Mouse (Mus musculus) heart, embryonic 16.5 days (tissue): ENCODE measurements around the gene Pcgf5. TPM values are rescaled to one million over a fixed set of nuclear protein-coding genes. Genes with fewer than 3 reads are reported as not detected.

Experiments used
- ATAC-seq: fragments of 200-750 bp; cut with Nextera tagmentation; replicated peaks from 2 replicates; pipeline ENCODE4 v1.8.0; 2017; ENCODE audit warnings: moderate number of reproducible peaks; ENCODE audit not compliant: insufficient read depth, low FRiP score; ENCODE audit errors: extremely low read depth
- H3K27ac ChIP-seq: fragments of 300-500 bp; sonication (generic); 2 replicates; pipeline ENCODE4 v1.5.1; 2014; ENCODE audit warnings: mild to moderate bottlenecking, low read length, control low read depth, moderate library complexity
- H3K27me3 ChIP-seq: fragments of 300-500 bp; sonication (generic); 2 replicates; pipeline ENCODE4 v1.6.1; 2014; ENCODE audit warnings: low read length, mixed read lengths; ENCODE audit not compliant: control insufficient read depth, insufficient read depth
- H3K36me3 ChIP-seq: fragments of 300-500 bp; sonication (generic); 2 replicates; pipeline ENCODE4 v1.6.1; 2014; ENCODE audit not compliant: control insufficient read depth, insufficient read depth
- H3K4me1 ChIP-seq: fragments of 300-500 bp; sonication (generic); 2 replicates; pipeline ENCODE4 v1.6.1; 2014; ENCODE audit warnings: low read length, mixed read lengths; ENCODE audit not compliant: control insufficient read depth, insufficient read depth
- H3K4me2 ChIP-seq: fragments of 300-500 bp; sonication (generic); 2 replicates; pipeline ENCODE4 v1.6.1; 2014; ENCODE audit warnings: low read depth, mild to moderate bottlenecking, control low read depth, low read length
- H3K4me3 ChIP-seq: fragments of 300-500 bp; sonication (generic); 2 replicates; pipeline ENCODE4 v1.5.1; 2014; ENCODE audit warnings: mild to moderate bottlenecking, control low read depth, low read length
- H3K9ac ChIP-seq: fragments of 300-500 bp; sonication (generic); 2 replicates; pipeline ENCODE4 v1.6.1; 2014; ENCODE audit warnings: low read length, control low read depth
- H3K9me3 ChIP-seq: fragments of 300-500 bp; sonication (generic); replicated peaks from 2 replicates; pipeline ENCODE4 v1.6.1; 2016; ENCODE audit warnings: low read length; ENCODE audit not compliant: control insufficient read depth
- WGBS: fragments of 180-500 bp; shearing (Covaris S2); extraction: QIAGEN DNeasy Blood & Tissue Kit; methylation state at CpG from one replicate; pipeline ENCODE4 v1.1.7; 2014; 5-methylcytosine and 5-hydroxymethylcytosine counted together
- polyA plus RNA-seq: library from polyadenylated mRNA; unstranded; fragments of >200 nt; fragmentation: Nextera tagmentation; extraction: Ambion mirVana; gene quantifications from 2 replicates; pipeline ENCODE4 v1.2.1, GENCODE M21; 2015

Gene Pcgf5
- polyA plus RNA-seq, 1 experiment from 2014 or later = 72.4 TPM

DNA sequence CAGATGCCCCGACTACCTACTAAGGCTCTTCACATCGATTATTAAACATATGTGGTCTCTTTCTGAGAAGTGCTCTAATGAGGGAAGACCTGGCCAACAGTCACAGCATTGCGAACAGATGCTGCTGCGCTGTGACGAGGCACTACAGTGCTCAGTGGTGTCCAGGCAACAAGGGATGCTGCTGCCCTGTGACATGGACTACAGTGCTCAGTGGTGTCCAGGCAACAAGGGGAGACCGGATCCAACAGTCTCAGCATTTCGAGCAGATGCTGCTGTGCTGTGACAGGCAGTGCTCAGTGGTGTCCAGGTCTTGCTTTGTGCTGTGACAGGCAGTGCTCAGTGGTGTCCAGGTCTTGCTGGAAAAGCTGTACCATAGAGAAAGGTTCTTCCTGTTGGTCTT lies 29.6 kb downstream of the Pcgf5 start:
- H3K27me3 ChIP-seq = no peaks in the 10 kb centered on the region
- no peak for ATAC-seq
- no peak overlapping the region for H3K4me3 ChIP-seq
- 87% methylated on average over 7 of the region's 7 CpGs for WGBS
- no peak overlapping the region for H3K27ac ChIP-seq
- no peaks in the 10 kb centered on the region for H3K9me3 ChIP-seq
- H3K36me3 ChIP-seq = no peaks in the 10 kb centered on the region
- no peak overlapping the region for H3K4me2 ChIP-seq
- H3K9ac ChIP-seq = no peak overlapping the region
- H3K4me1 ChIP-seq = peaks cover 11% of the 10 kb centered on the region

DNA sequence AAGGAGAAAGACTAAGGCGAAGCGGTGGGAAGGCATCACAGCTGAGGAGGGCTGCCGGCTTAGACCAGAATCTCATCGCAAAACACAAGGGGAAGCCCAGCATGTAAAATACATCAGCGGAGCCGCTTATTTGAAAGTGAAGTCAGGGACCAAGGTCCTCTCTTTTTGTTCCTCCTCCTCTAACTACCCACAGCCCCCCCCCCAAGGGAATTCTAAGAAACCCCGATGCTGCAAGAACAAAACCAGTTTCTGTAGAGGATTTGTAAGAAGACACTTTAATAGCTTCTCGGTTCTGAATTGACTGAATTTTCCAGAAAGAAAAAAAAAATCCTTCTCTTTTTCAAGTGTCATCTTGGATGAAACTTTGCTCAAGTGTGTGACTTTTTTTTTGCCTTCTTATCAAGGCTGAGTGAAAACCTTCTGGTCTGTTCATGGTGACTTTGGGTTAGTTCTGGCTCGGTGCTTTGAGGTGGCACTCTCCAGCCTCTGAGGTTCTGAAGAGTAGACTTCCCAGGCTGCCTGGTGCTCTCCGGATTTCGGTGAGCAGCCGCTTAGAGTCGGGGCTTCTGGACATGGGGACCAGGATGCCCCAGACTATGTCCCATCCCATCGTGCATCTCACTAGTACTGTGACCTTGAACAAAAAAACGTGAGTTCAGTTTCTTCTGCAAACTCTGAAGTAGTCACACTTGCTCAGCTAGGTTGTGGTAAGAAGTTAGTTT lies 30.6 kb downstream of the Pcgf5 start:
- 70% methylated on average over 15 of the region's 15 CpGs for WGBS
- no peak overlapping the region for H3K9ac ChIP-seq
- H3K9me3 ChIP-seq = no peaks in the 10 kb centered on the region
- H3K4me3 ChIP-seq = no peak overlapping the region
- peaks cover 6% of the 10 kb centered on the region; the same call in 1 of the 2 replicates for H3K4me1 ChIP-seq
- H3K4me2 ChIP-seq = no peak overlapping the region
- H3K36me3 ChIP-seq = no peaks in the 10 kb centered on the region
- no peak for ATAC-seq
- no peaks in the 10 kb centered on the region for H3K27me3 ChIP-seq
- H3K27ac ChIP-seq = no peak overlapping the region

DNA sequence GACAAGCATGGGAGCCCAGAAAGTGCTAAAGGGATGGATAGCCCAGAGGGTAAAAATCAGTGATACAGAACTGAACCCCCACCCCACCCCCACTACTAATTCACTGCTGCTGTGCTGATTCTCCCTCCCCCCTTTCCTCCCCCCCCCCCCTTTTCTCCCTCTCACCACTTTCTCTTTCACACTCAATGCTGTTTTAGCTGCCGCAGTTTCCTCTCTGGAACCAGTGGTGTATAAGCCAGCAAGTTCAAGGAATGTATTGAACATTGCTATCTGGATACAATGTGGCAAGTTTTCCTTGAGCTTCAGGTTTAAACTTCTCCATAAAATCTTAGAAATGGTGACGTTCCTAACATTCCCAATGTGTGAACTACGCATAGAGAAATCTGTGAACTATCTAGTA lies 34.8 kb downstream of the Pcgf5 start:
- 90% methylated on average over 3 of the region's 3 CpGs for WGBS
- Histone ChIP-seq H3K4me1 (no peaks in the 10 kb centered on the region), H3K27ac (no peak overlapping the region), H3K9ac (no peak overlapping the region), H3K9me3 (no peaks in the 10 kb centered on the region), H3K36me3 (no peaks in the 10 kb centered on the region), H3K4me3 (no peak overlapping the region), H3K27me3 (no peaks in the 10 kb centered on the region), H3K4me2 (no peak overlapping the region)
- no peak for ATAC-seq

DNA sequence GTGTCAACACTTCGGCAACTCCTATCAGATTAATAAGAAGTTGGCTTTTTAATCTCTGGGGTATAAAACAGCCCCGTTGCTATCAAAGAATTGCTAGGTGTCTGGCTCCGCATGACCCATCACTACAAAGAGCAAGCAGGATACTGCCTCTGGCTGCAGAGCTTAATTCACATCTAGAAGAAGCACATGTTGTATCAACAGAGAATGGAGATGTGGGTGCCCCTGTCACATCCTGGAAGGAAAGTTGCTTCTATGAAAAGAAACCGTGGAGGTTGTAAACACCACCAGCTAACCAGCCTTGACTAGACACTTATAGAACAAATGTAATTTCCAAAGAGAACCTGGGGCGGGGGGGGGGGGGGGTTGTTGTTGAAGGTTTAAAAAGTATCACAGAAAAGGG lies 35.9 kb downstream of the Pcgf5 start:
- H3K4me3 ChIP-seq = no peak overlapping the region
- no peaks in the 10 kb centered on the region for H3K4me1 ChIP-seq
- H3K27ac ChIP-seq = no peak overlapping the region
- no peak overlapping the region for H3K9ac ChIP-seq
- H3K9me3 ChIP-seq = no peaks in the 10 kb centered on the region
- H3K4me2 ChIP-seq = no peak overlapping the region
- ATAC-seq = no peak
- no peaks in the 10 kb centered on the region for H3K36me3 ChIP-seq
- 73% methylated on average over 5 of the region's 5 CpGs for WGBS
- H3K27me3 ChIP-seq = no peaks in the 10 kb centered on the region

DNA sequence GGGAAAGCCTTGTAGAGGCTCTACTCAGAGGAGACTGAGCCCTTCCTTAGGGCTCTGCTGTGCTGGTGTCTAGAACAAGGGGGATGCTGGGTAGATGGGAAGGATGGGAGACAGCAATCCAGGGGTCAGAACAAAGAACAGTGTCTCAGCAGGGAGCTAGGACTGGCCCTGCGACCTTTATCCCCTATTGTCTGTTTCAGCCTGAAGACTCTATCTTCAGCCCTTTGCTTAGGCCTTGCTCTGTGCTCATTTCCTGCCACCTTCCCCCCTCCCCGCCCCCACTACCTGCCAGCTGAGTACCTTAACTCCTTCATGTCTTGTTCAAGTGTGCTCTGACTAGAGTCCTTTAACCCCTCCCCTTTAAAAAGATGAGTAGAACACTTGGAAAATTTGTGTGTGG lies 36.3 kb downstream of the Pcgf5 start:
- no peak overlapping the region for H3K4me3 ChIP-seq
- ATAC-seq = no peak
- H3K36me3 ChIP-seq = no peaks in the 10 kb centered on the region
- H3K9me3 ChIP-seq = no peaks in the 10 kb centered on the region
- no peak overlapping the region for H3K27ac ChIP-seq
- H3K9ac ChIP-seq = no peak overlapping the region
- H3K27me3 ChIP-seq = no peaks in the 10 kb centered on the region
- no peak overlapping the region for H3K4me2 ChIP-seq
- 27% methylated on average over 2 of the region's 2 CpGs for WGBS
- H3K4me1 ChIP-seq = no peaks in the 10 kb centered on the region

DNA sequence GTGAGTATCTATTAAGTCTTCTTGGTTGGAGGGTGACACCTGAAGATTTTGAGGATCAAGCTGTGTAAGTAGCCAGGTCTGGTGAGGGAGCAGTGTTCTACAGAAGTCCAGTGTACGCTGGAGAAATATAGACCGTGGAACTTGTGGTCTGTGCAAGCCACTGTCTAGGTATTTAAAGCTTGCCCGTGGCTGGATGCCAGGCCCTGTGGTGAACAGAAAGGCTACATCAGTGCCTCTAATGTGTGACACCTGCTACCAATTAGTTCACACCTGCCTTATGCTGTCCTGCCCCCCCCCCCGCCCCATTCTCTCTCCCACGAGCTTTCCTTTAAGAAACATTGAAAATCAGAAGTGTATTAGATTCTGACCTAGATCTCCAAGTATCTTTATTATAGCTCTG lies 40.4 kb downstream of the Pcgf5 start:
- no peak for ATAC-seq
- H3K36me3 ChIP-seq = no peaks in the 10 kb centered on the region
- no peak overlapping the region for H3K9ac ChIP-seq
- no peaks in the 10 kb centered on the region for H3K9me3 ChIP-seq
- H3K4me2 ChIP-seq = no peak overlapping the region
- H3K27me3 ChIP-seq = no peaks in the 10 kb centered on the region
- WGBS = 54% methylated on average over 5 of the region's 5 CpGs
- H3K4me1 ChIP-seq = no peaks in the 10 kb centered on the region
- H3K4me3 ChIP-seq = no peak overlapping the region
- H3K27ac ChIP-seq = no peak overlapping the region

DNA sequence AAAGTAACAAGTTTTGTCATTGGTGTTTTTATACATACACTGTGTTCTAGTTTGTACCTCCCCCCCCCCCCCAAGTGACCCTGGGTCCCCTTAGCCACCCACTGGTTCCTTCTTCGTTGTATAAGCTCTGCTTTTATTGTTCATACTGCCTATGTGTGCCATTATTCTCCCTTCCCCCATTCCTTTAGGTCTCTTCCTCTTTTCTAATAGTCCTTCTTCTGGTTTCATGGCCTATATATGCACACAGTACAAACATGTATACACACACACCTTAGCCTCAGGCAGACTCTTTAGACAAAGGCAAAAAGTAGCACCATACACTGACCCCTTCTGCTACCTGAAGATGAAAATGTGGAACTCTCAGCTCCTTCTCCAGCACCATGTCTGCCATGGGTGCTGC lies 42.6 kb downstream of the Pcgf5 start:
- Histone ChIP-seq H3K4me3 (no peak overlapping the region), H3K27ac (no peak overlapping the region), H3K36me3 (no peaks in the 10 kb centered on the region), H3K9ac (no peak overlapping the region), H3K9me3 (no peaks in the 10 kb centered on the region), H3K4me2 (no peak overlapping the region), H3K4me1 (no peaks in the 10 kb centered on the region), H3K27me3 (no peaks in the 10 kb centered on the region)
- no peak for ATAC-seq
- 60% methylated on average over 1 of the region's 1 CpGs for WGBS

DNA sequence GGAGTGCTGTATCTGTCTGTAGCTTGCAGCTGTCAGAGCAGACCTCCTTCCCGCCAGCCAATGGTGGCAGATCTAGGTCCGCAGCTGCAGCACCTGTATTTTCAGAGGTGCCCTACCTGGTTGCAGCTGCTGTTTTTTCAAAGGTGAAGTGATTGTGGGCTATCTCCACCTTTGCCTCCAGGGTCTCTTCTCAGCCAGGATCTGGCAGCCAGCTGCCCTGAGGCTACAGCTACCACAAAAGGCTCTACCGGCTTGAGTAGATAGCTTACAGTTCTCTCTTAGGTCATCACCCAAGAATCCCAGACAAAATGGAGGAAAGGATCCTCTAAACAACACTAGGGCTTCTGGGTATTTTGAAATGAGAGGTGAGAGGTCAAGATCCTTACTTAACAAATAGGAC lies 50.4 kb downstream of the Pcgf5 start:
- Histone ChIP-seq H3K9ac (no peak overlapping the region), H3K9me3 (no peaks in the 10 kb centered on the region), H3K4me1 (peaks cover 3% of the 10 kb centered on the region), H3K4me3 (no peak overlapping the region), H3K4me2 (no peak overlapping the region), H3K27ac (no peak overlapping the region), H3K36me3 (no peaks in the 10 kb centered on the region), H3K27me3 (no peaks in the 10 kb centered on the region)
- no peak for ATAC-seq
- WGBS = 75% methylated on average over 3 of the region's 3 CpGs

DNA sequence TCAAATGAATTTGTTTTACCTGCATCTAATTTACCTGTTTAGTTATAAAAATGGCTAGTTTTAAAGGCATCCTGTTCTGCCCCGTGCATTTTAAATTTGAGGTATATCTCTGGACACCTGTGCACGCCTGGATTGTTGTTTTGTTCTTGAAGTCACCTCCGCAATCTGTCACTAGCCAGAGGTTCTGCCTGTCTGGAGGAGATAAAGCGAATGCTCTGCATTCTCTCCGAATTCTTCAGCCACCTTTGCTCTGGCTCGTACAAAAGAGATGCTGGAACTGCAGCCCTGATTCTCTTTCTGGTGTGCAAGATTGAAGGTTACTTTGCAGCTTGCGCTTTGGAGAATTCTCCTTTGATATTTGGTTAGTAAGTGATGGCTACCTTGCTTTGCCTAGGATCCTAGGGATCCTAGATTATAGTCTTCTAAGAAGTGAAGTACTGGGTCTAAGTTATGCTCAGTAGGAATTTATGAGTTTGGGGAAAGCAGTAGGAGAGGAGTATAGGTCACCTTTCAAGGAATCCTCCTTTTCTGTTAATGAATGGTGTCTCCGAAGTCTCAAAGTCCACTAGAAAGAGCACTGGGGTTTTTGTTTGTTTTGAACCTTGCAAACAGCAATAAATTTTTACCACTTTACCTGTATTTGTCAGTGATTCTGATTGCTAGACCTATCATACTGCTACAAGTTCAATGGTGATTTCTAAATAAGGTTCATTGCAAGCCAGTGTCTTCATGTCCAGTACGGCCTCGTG lies 60.4 kb downstream of the Pcgf5 start:
- Histone ChIP-seq H3K27ac (peak overlapping the region; percentile 74), H3K4me1 (peaks cover 17% of the 10 kb centered on the region), H3K4me3 (peak overlapping the region; percentile 90), H3K4me2 (peak overlapping the region; percentile 76), H3K9me3 (peaks cover 2% of the 10 kb centered on the region; the same call in 1 of the 2 replicates), H3K27me3 (no peaks in the 10 kb centered on the region), H3K36me3 (peaks cover 5% of the 10 kb centered on the region; the same call in 1 of the 2 replicates), H3K9ac (peak overlapping the region; percentile 60; the same call in 1 of the 2 replicates)
- 35% methylated on average over 10 of the region's 10 CpGs for WGBS
- ATAC-seq = no peak
